Mouse (Mus musculus): ENCODE results near the gene Cacng5. TPM values are rescaled to one million over a fixed set of nuclear protein-coding genes. Genes with fewer than 3 reads are reported as not detected.
A peak's percentile ranks its signal among the peaks of the same experiment; 100 is the strongest.

Gene Cacng5
- polyA plus RNA-seq, 1 experiment from 2014 or later: 0.07 TPM

DNA sequence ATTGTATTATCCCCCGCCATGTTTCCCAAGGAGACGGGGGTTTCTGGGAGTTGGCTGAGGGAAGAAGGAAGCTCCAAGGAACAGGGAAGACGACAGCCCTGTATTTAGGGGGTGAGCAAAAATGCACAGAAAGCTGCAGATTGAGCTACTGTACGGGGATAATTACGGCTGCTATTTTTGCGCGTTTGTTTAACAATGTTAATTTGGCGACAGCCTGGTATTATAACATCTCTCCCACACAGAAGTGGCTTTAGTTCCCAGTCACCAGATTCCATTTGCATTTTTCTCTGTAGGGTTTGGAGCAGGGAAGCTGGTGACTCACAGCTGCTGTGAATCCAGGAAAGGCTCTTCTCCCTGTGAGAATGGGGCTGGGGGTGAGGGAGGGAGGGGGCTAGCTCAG lies 47.3 kb downstream of the Cacng5 start:
- ATAC-seq (ENCODE audit: insufficient number of reproducible peaks, low FRiP score, low TSS enrichment, low read depth) (no peak), DNase-seq (ENCODE audit: low spot score) (no peak)
- Histone ChIP-seq H3K9me3 (ENCODE audit: control insufficient read depth, low read length) (no peaks in the 10 kb centered on the region), H3K36me3 (ENCODE audit: control insufficient read depth, insufficient read depth, low read length) (no peaks in the 10 kb centered on the region), H3K4me2 (ENCODE audit: low read depth, severe bottlenecking) (no peak overlapping the region), H3K4me1 (ENCODE audit: control insufficient read depth, insufficient read depth, low read length) (no peaks in the 10 kb centered on the region), H3K9ac (ENCODE audit: low read length) (no peak overlapping the region), H3K27ac (replicated peaks; ENCODE audit: low read depth, low read length) (no peak overlapping the region), H3K27me3 (ENCODE audit: control insufficient read depth, insufficient read depth, low read length) (no peaks in the 10 kb centered on the region), H3K4me3 (ENCODE audit: low read depth, low read length) (no peak overlapping the region)
- WGBS: 90% methylated on average over 8 of the region's 8 CpGs

DNA sequence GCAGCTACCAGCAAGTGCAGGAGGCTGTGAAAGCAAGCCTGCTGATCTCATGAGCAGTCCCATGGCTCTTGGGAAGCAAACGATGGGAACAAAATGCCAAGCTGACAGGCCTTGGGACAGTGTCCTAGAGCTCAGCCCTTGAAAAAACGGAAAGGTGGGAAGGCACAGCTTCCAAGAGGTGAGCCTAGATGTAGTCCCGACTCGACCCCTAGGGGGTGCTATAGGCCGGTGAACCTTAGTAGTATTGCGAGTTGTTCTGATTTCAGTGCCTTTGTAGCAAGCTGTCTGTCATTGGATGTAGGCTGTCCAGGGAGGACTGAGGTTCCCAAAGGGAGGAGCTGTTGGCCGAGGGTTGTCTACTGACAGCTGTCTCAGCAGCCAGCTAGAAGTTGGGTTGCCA lies 49.7 kb downstream of the Cacng5 start:
- peak; percentile 81 for DNase-seq (ENCODE audit: low spot score)
- WGBS: 27% methylated on average over 7 of the region's 7 CpGs
- H3K4me3 ChIP-seq (ENCODE audit: low read depth, low read length): no peak overlapping the region
- H3K36me3 ChIP-seq (ENCODE audit: control insufficient read depth, insufficient read depth, low read length): no peaks in the 10 kb centered on the region
- H3K4me2 ChIP-seq (ENCODE audit: low read depth, severe bottlenecking): no peak overlapping the region
- no peaks in the 10 kb centered on the region for H3K27me3 ChIP-seq (ENCODE audit: control insufficient read depth, insufficient read depth, low read length)
- no peak overlapping the region for H3K27ac ChIP-seq (replicated peaks; ENCODE audit: low read depth, low read length)
- H3K9ac ChIP-seq (ENCODE audit: low read length): no peak overlapping the region
- H3K9me3 ChIP-seq (ENCODE audit: control insufficient read depth, low read length): no peaks in the 10 kb centered on the region
- ATAC-seq (ENCODE audit: insufficient number of reproducible peaks, low FRiP score, low TSS enrichment, low read depth): no peak
- H3K4me1 ChIP-seq (ENCODE audit: control insufficient read depth, insufficient read depth, low read length): no peaks in the 10 kb centered on the region

DNA sequence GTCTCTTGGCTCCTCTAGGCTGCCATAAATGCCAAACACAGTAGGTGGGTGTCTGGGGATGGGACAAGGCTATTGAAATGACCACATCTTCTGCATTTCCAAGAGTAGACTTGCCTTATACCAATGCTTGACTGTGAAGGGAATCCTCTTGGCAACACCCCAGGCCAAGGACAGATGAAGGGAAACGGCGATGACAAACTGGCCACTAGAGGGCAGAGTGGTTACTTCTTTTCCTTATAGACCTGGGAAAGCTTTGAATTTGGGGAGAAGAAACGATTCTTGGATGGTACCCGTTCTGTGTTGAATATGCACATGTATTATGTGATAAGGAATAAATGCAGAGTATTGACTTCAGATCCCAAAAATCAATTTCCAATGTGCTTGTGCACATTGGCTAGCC lies 50.8 kb downstream of the Cacng5 start:
- no peaks in the 10 kb centered on the region for H3K36me3 ChIP-seq (ENCODE audit: control insufficient read depth, insufficient read depth, low read length)
- 15% methylated on average over 4 of the region's 4 CpGs for WGBS
- H3K4me2 ChIP-seq (ENCODE audit: low read depth, severe bottlenecking): no peak overlapping the region
- no peak overlapping the region for H3K4me3 ChIP-seq (ENCODE audit: low read depth, low read length)
- no peaks in the 10 kb centered on the region for H3K27me3 ChIP-seq (ENCODE audit: control insufficient read depth, insufficient read depth, low read length)
- H3K9ac ChIP-seq (ENCODE audit: low read length): no peak overlapping the region
- H3K9me3 ChIP-seq (ENCODE audit: control insufficient read depth, low read length): no peaks in the 10 kb centered on the region
- no peak for ATAC-seq (ENCODE audit: insufficient number of reproducible peaks, low FRiP score, low TSS enrichment, low read depth)
- no peaks in the 10 kb centered on the region for H3K4me1 ChIP-seq (ENCODE audit: control insufficient read depth, insufficient read depth, low read length)
- no peak overlapping the region for H3K27ac ChIP-seq (replicated peaks; ENCODE audit: low read depth, low read length)
- DNase-seq (ENCODE audit: low spot score): peak; percentile 76

DNA sequence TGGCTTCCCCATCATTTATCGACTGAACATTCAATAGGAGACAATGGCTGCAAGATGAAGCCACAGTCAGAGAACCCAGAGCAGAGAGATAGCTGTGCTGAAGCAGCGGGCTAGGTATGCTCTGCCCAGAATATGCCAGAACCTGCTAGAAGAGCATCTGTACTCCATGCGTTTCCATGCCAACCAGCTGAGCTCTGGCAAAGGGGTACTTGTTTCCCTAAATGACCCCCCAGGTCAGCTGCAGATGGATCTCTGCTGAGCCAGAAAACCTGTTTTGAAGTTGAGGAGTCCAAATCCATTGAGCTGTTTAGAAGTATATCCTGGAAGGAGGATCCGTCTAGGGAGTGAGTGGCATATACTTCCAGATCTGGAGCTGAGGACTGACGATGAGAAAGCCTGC lies 53.1 kb downstream of the Cacng5 start:
- DNase-seq (ENCODE audit: low spot score) (no peak), ATAC-seq (ENCODE audit: insufficient number of reproducible peaks, low FRiP score, low TSS enrichment, low read depth) (no peak)
- 77% methylated on average over 5 of the region's 5 CpGs for WGBS
- Histone ChIP-seq H3K27me3 (ENCODE audit: control insufficient read depth, insufficient read depth, low read length) (no peaks in the 10 kb centered on the region), H3K4me1 (ENCODE audit: control insufficient read depth, insufficient read depth, low read length) (no peaks in the 10 kb centered on the region), H3K36me3 (ENCODE audit: control insufficient read depth, insufficient read depth, low read length) (no peaks in the 10 kb centered on the region), H3K9ac (ENCODE audit: low read length) (no peak overlapping the region), H3K4me2 (ENCODE audit: low read depth, severe bottlenecking) (no peak overlapping the region), H3K9me3 (ENCODE audit: control insufficient read depth, low read length) (no peaks in the 10 kb centered on the region), H3K4me3 (ENCODE audit: low read depth, low read length) (no peak overlapping the region), H3K27ac (replicated peaks; ENCODE audit: low read depth, low read length) (no peak overlapping the region)

DNA sequence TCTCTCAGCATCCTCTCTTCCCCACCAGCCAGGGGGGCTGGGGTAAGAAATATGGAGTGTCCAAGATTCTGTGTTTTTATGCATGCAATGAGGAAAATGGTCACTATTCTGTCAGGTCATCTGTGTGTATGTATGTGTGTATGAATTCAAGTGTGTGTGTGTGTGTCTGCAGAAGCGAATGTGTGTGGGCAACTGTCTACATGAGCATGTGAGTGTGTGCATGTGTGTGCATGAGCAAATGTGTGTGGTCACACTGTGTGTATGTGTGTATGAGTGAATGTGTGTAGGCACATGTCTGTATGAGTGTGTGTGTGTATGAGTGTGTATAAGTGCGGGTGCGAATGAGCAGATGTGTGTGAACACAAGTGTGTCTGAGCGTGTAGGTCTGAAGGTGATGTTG lies 55.0 kb downstream of the Cacng5 start:
- ATAC-seq (ENCODE audit: insufficient number of reproducible peaks, low FRiP score, low TSS enrichment, low read depth): no peak
- Histone ChIP-seq H3K9ac (ENCODE audit: low read length) (no peak overlapping the region), H3K4me3 (ENCODE audit: low read depth, low read length) (no peak overlapping the region), H3K4me1 (ENCODE audit: control insufficient read depth, insufficient read depth, low read length) (no peaks in the 10 kb centered on the region), H3K9me3 (ENCODE audit: control insufficient read depth, low read length) (no peaks in the 10 kb centered on the region), H3K27me3 (ENCODE audit: control insufficient read depth, insufficient read depth, low read length) (no peaks in the 10 kb centered on the region), H3K36me3 (ENCODE audit: control insufficient read depth, insufficient read depth, low read length) (no peaks in the 10 kb centered on the region), H3K27ac (replicated peaks; ENCODE audit: low read depth, low read length) (no peak overlapping the region), H3K4me2 (ENCODE audit: low read depth, severe bottlenecking) (no peak overlapping the region)
- DNase-seq (ENCODE audit: low spot score): no peak
- WGBS: 95% methylated on average over 4 of the region's 4 CpGs

DNA sequence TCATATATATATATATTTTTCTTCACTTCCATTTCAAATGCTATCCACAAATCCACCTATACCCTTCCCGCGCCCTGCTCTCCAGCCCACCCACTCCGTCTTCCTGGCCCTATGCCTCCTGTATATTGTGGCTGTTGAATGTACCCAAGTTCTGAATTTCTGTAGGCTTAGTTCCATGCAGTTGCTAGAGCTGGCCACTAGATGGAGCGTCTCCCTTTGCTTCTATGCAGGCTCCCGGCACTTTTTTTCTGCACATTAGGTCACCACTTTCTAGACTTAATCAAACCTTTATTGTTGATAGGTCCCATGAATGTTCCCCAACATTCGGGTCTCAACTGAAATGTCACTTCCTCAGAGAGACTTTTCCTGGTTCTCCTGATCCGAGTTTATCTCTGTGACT lies 55.6 kb downstream of the Cacng5 start:
- no peak overlapping the region for H3K9ac ChIP-seq (ENCODE audit: low read length)
- H3K9me3 ChIP-seq (ENCODE audit: control insufficient read depth, low read length): no peaks in the 10 kb centered on the region
- no peak overlapping the region for H3K4me3 ChIP-seq (ENCODE audit: low read depth, low read length)
- 30% methylated on average over 7 of the region's 7 CpGs for WGBS
- H3K27ac ChIP-seq (replicated peaks; ENCODE audit: low read depth, low read length): no peak overlapping the region
- no peak overlapping the region for H3K4me2 ChIP-seq (ENCODE audit: low read depth, severe bottlenecking)
- DNase-seq (ENCODE audit: low spot score) (peak; percentile 68), ATAC-seq (ENCODE audit: insufficient number of reproducible peaks, low FRiP score, low TSS enrichment, low read depth) (no peak)
- no peaks in the 10 kb centered on the region for H3K4me1 ChIP-seq (ENCODE audit: control insufficient read depth, insufficient read depth, low read length)
- H3K36me3 ChIP-seq (ENCODE audit: control insufficient read depth, insufficient read depth, low read length): no peaks in the 10 kb centered on the region
- H3K27me3 ChIP-seq (ENCODE audit: control insufficient read depth, insufficient read depth, low read length): no peaks in the 10 kb centered on the region

DNA sequence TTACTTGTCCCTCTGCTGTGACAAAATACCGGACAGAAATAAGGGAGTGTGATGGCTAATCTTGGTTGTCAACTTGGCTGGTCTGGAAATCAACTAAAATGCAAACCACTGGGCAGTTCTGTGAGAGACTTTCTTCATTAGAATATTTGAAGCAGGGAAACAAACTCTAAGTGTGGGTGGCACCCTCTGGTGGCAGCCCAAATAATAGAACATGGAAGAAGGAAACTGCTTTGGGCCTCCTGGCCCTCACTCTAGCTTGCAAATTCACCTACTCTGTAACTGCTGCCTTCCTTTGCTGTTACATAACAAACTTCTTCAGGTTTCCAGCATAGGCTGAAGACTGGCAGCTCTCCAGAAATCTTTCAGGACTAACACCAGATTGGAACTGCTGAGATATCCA lies 61.8 kb downstream of the Cacng5 start:
- H3K4me1 ChIP-seq (ENCODE audit: control insufficient read depth, insufficient read depth, low read length): no peaks in the 10 kb centered on the region
- no peaks in the 10 kb centered on the region for H3K36me3 ChIP-seq (ENCODE audit: control insufficient read depth, insufficient read depth, low read length)
- H3K9me3 ChIP-seq (ENCODE audit: control insufficient read depth, low read length): no peaks in the 10 kb centered on the region
- no peak overlapping the region for H3K4me2 ChIP-seq (ENCODE audit: low read depth, severe bottlenecking)
- H3K27ac ChIP-seq (replicated peaks; ENCODE audit: low read depth, low read length): no peak overlapping the region
- no peaks in the 10 kb centered on the region for H3K27me3 ChIP-seq (ENCODE audit: control insufficient read depth, insufficient read depth, low read length)
- peak; percentile 62 for DNase-seq (ENCODE audit: low spot score)
- WGBS: 40% methylated on average over 1 of the region's 1 CpGs
- no peak overlapping the region for H3K9ac ChIP-seq (ENCODE audit: low read length)
- no peak overlapping the region for H3K4me3 ChIP-seq (ENCODE audit: low read depth, low read length)
- no peak for ATAC-seq (ENCODE audit: insufficient number of reproducible peaks, low FRiP score, low TSS enrichment, low read depth)

DNA sequence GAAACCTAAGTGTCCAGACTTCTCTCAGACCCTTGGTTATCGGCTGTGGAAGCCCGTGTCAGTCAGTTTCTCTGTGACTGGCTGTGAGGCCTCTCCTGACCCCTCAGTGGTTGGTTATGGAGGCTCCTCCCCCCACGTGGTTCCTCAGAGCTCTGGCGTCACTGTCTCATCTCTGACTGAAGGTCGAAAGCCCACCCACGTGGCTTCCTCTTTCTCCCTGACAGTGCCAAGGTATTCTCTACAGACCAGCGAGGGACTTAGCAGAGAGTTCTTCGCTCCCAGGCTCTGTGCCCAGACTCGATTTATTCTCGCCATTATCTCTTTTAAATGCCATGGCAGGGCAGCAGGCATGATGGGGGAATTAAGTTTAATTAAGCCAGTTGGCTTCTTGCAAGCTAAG lies 65.2 kb downstream of the Cacng5 start:
- Histone ChIP-seq H3K4me2 (ENCODE audit: low read depth, severe bottlenecking) (no peak overlapping the region), H3K27me3 (ENCODE audit: control insufficient read depth, insufficient read depth, low read length) (no peaks in the 10 kb centered on the region), H3K36me3 (ENCODE audit: control insufficient read depth, insufficient read depth, low read length) (no peaks in the 10 kb centered on the region), H3K9ac (ENCODE audit: low read length) (no peak overlapping the region), H3K9me3 (ENCODE audit: control insufficient read depth, low read length) (no peaks in the 10 kb centered on the region), H3K27ac (replicated peaks; ENCODE audit: low read depth, low read length) (no peak overlapping the region), H3K4me3 (ENCODE audit: low read depth, low read length) (no peak overlapping the region), H3K4me1 (ENCODE audit: control insufficient read depth, insufficient read depth, low read length) (no peaks in the 10 kb centered on the region)
- ATAC-seq (ENCODE audit: insufficient number of reproducible peaks, low FRiP score, low TSS enrichment, low read depth) (no peak), DNase-seq (ENCODE audit: low spot score) (no peak)
- WGBS: 50% methylated on average over 10 of the region's 10 CpGs

DNA sequence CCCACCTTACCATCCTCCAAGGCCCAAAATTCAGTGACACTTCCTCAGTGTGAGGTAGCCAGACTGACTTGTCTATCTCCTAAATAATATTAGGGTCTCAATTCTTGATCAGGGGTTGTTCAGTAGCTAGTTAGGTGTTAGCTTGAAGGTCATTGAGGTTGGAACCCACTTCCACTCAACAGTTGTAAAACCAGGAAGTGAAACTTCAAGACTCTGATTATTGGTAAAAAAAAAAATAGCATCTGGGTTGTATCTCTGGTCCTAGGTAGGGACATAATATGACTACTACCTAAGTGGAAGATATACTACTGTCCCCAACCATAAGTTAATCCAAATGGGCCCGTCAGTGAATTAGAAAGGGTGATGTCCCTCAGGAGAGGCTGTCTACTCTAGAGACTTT lies 70.7 kb downstream of the Cacng5 start:
- ATAC-seq (ENCODE audit: insufficient number of reproducible peaks, low FRiP score, low TSS enrichment, low read depth): no peak
- Histone ChIP-seq H3K36me3 (ENCODE audit: control insufficient read depth, insufficient read depth, low read length) (no peaks in the 10 kb centered on the region), H3K9me3 (ENCODE audit: control insufficient read depth, low read length) (no peaks in the 10 kb centered on the region; the same call in 1 of the 2 replicates), H3K4me2 (ENCODE audit: low read depth, severe bottlenecking) (no peak overlapping the region), H3K27me3 (ENCODE audit: control insufficient read depth, insufficient read depth, low read length) (no peaks in the 10 kb centered on the region), H3K4me3 (ENCODE audit: low read depth, low read length) (no peak overlapping the region), H3K4me1 (ENCODE audit: control insufficient read depth, insufficient read depth, low read length) (no peaks in the 10 kb centered on the region), H3K9ac (ENCODE audit: low read length) (no peak overlapping the region), H3K27ac (replicated peaks; ENCODE audit: low read depth, low read length) (no peak overlapping the region)
- 87% methylated on average over 1 of the region's 1 CpGs for WGBS
- no peak for DNase-seq (ENCODE audit: low spot score)
